ENCODE assay signal across 8 mouse cellular contexts in genomic region chr1:75467215-75467927, GRCm38 (mm10). TPM values are rescaled to one million over a fixed set of nuclear protein-coding genes. Genes with fewer than 3 reads are reported as not detected.
DNase-seq lines count a peak whose midpoint lies in the region; ATAC-seq lines count a peak whose summit lies in the region.

No protein-coding gene starts in this region.

- peak overlapping the region; percentile 44 for H3K9ac ChIP-seq in intestine, embryonic 16.5 days (ENCODE audit: low read depth, low read length)

- WGBS in intestine, embryonic 16.5 days, result 7% methylated on average over 14 of the region's 14 CpGs
- 6% methylated on average over 14 of the region's 14 CpGs for WGBS in midbrain, embryonic 10.5 days

- no peak overlapping the region for H3K4me2 ChIP-seq in intestine, embryonic 16.5 days (ENCODE audit: low read depth, low read length)

- DNase-seq in 3134 (ENCODE audit: extremely low read depth, insufficient read length, low spot score), result peak; percentile 64
- DNase-seq in adrenal gland, adult 8-10 months, result peak; percentile 72
- peak; percentile 79 for DNase-seq in embryo, embryonic 11.5 days (ENCODE audit: low read depth, low spot score)
- peak; percentile 97 for DNase-seq in heart, adult 11 months
- DNase-seq in left cerebral cortex, postnatal 36 days (ENCODE audit: low spot score in 2 of 2), result peak; percentile 81 to 83
- peak; percentile 85 for DNase-seq in midbrain, embryonic 10.5 days (ENCODE audit: low spot score)
- DNase-seq in right cerebral cortex, postnatal 36 days (ENCODE audit: low spot score in 2 of 2), result peak; percentile 68 to 76

- peak; percentile 79 for ATAC-seq in intestine, embryonic 16.5 days

- intact Hi-C loops in left cerebral cortex, postnatal 36 days (cut with DNase I), result loop anchor here (1.0 kb wide), 2 partner anchors 22 to 124 kb away; no protein-coding TSS in a partner anchor

- no peaks in the 10 kb centered on the region for H3K9me3 ChIP-seq in intestine, embryonic 16.5 days (ENCODE audit: control insufficient read depth, low read length)
- no peaks in the 10 kb centered on the region for H3K9me3 ChIP-seq in midbrain, embryonic 10.5 days (replicated peaks)

- no peaks in the 10 kb centered on the region for H3K36me3 ChIP-seq in intestine, embryonic 16.5 days (ENCODE audit: control insufficient read depth, insufficient read depth, low read length)
- H3K36me3 ChIP-seq in midbrain, embryonic 10.5 days, result peaks cover 5% of the 10 kb centered on the region

- H3K27me3 ChIP-seq in intestine, embryonic 16.5 days (replicated peaks; ENCODE audit: control insufficient read depth, insufficient read depth, low read length), result no peaks in the 10 kb centered on the region
- H3K27me3 ChIP-seq in midbrain, embryonic 10.5 days (ENCODE audit: low read depth, poor library complexity, severe bottlenecking), result peaks cover 64% of the 10 kb centered on the region

- H3K4me3 ChIP-seq in intestine, embryonic 16.5 days (ENCODE audit: low read length), result no peak overlapping the region
- no peak overlapping the region for H3K4me3 ChIP-seq in midbrain, embryonic 10.5 days

- H3K27ac ChIP-seq in intestine, embryonic 16.5 days (ENCODE audit: low read length), result no peak overlapping the region
- peak overlapping the region; percentile 67 for H3K27ac ChIP-seq in midbrain, embryonic 10.5 days (replicated peaks)

- peaks cover 4% of the 10 kb centered on the region for H3K4me1 ChIP-seq in intestine, embryonic 16.5 days (ENCODE audit: control insufficient read depth, insufficient read depth, low read length)
- peaks cover 46% of the 10 kb centered on the region for H3K4me1 ChIP-seq in midbrain, embryonic 10.5 days

RNA-seq across cellular contexts. Expression of gene Chpf, which starts 11.7 kb away (rescaled TPM):
- total RNA-seq in adrenal gland, adult 8-10 months (2022), result 10 to 100 TPM; 56.6 to 72.7 (median 67.0) TPM
- 25.2 and 28.8 TPM in 2 replicates for polyA plus RNA-seq in intestine, embryonic 16.5 days (2015; fragmentation: Nextera tagmentation; extraction: Ambion mirVana)
- total RNA-seq in left cerebral cortex, postnatal 36 days (2021), result 10 to 100 TPM; 75.3 to 86.3 TPM
- 24.4 and 25.2 TPM in 2 replicates for polyA plus RNA-seq in midbrain, embryonic 10.5 days (2016; fragmentation: Nextera tagmentation; extraction: Ambion mirVana)

RNA-seq across cellular contexts. Expression of gene Tmem198, which starts 12.0 kb away (rescaled TPM):
- 1 to 10 TPM; 2.5 to 5.8 (median 3.0) TPM for total RNA-seq in adrenal gland, adult 8-10 months (2022)
- polyA plus RNA-seq in intestine, embryonic 16.5 days (2015; fragmentation: Nextera tagmentation; extraction: Ambion mirVana), result 1.5 and 1.9 TPM in 2 replicates
- 100 to 1,000 TPM in 1 of 2 experiments, 10 to 100 TPM in 1; 94.2 to 105 TPM for total RNA-seq in left cerebral cortex, postnatal 36 days (2021)
- polyA plus RNA-seq in midbrain, embryonic 10.5 days (2016; fragmentation: Nextera tagmentation; extraction: Ambion mirVana), result 9.9 and 17.4 TPM in 2 replicates

RNA-seq across cellular contexts. Expression of gene Asic4, which starts 17.1 kb away (rescaled TPM):
- 10 to 100 TPM in 2 of 4 experiments, 1 to 10 TPM in 2; 4.9 to 11.1 (median 8.4) TPM for total RNA-seq in adrenal gland, adult 8-10 months (2022)
- polyA plus RNA-seq in intestine, embryonic 16.5 days (2015; fragmentation: Nextera tagmentation; extraction: Ambion mirVana), result 2.0 and 2.4 TPM in 2 replicates
- total RNA-seq in left cerebral cortex, postnatal 36 days (2021), result 10 to 100 TPM; 13.2 to 15.7 TPM
- 6.1 and 17.7 TPM in 2 replicates for polyA plus RNA-seq in midbrain, embryonic 10.5 days (2016; fragmentation: Nextera tagmentation; extraction: Ambion mirVana)

RNA-seq across cellular contexts. Expression of gene Gmppa, which starts 31.6 kb away (rescaled TPM):
- 100 to 1,000 TPM in 1 of 4 experiments, 10 to 100 TPM in 3; 56.5 to 103 (median 92.0) TPM for total RNA-seq in adrenal gland, adult 8-10 months (2022)
- polyA plus RNA-seq in intestine, embryonic 16.5 days (2015; fragmentation: Nextera tagmentation; extraction: Ambion mirVana), result 134 and 137 TPM in 2 replicates
- total RNA-seq in left cerebral cortex, postnatal 36 days (2021), result 10 to 100 TPM; 50.0 to 59.0 TPM
- 70.2 and 73.1 TPM in 2 replicates for polyA plus RNA-seq in midbrain, embryonic 10.5 days (2016; fragmentation: Nextera tagmentation; extraction: Ambion mirVana)

RNA-seq across cellular contexts. Expression of gene Obsl1, which starts 38.9 kb away (rescaled TPM):
- total RNA-seq in adrenal gland, adult 8-10 months (2022), result 100 to 1,000 TPM in 1 of 4 experiments, 10 to 100 TPM in 3; 71.0 to 109 (median 87.5) TPM
- polyA plus RNA-seq in intestine, embryonic 16.5 days (2015; fragmentation: Nextera tagmentation; extraction: Ambion mirVana), result 38.7 and 42.7 TPM in 2 replicates
- total RNA-seq in left cerebral cortex, postnatal 36 days (2021), result 10 to 100 TPM; 25.4 to 33.2 TPM
- 35.2 and 35.7 TPM in 2 replicates for polyA plus RNA-seq in midbrain, embryonic 10.5 days (2016; fragmentation: Nextera tagmentation; extraction: Ambion mirVana)

Comparison
In these comparisons a context has a peak if more than half of its experiments do, and no peak if none do; other contexts are left out.
1. RNA of gene Tmem198, which starts 12.0 kb away (total RNA-seq): 94.2 to 105 TPM in left cerebral cortex, postnatal 36 days; 2.5 to 5.8 TPM in adrenal gland, adult 8-10 months; every median in the first group is over 10 times any median in the second.
2. Peak in every context shown above with its lines, with median percentiles within 50 percentile points of each other: DNase-seq.